Mouse (Mus musculus) hindbrain, embryonic 14.5 days (tissue): ENCODE results near the gene Ccdc28b. TPM values are rescaled to one million over a fixed set of nuclear protein-coding genes. Genes with fewer than 3 reads are reported as not detected.

ENCODE experiments used
- ATAC-seq: fragments of 200-750 bp; cut with Nextera tagmentation; 2 replicates; pipeline ENCODE4 v1.8.0; 2017; ENCODE audit warnings: moderate number of reproducible peaks, mild to moderate bottlenecking, moderate TSS enrichment, moderate library complexity; ENCODE audit not compliant: low FRiP score
- DNase-seq: peaks from one replicate; pipeline ENCODE4 v3.0.0-alpha.2; 2015; ENCODE audit warnings: low spot score
- H3K27ac ChIP-seq: fragments of 300-500 bp; sonication (generic); 2 replicates; pipeline ENCODE4 v1.5.1; 2014; ENCODE audit warnings: mild to moderate bottlenecking, moderate library complexity
- H3K27me3 ChIP-seq: fragments of 300-500 bp; sonication (generic); 2 replicates; pipeline ENCODE4 v1.6.1; 2014; ENCODE audit warnings: mild to moderate bottlenecking, low read length, mixed read lengths; ENCODE audit not compliant: control insufficient read depth, insufficient read depth
- H3K36me3 ChIP-seq: fragments of 300-500 bp; sonication (generic); replicated peaks from 2 replicates; pipeline ENCODE4 v1.6.1; 2014; ENCODE audit not compliant: control insufficient read depth, insufficient read depth
- H3K4me1 ChIP-seq: fragments of 300-500 bp; sonication (generic); replicated peaks from 2 replicates; pipeline ENCODE4 v1.6.1; 2014; ENCODE audit warnings: antibody characterized with exemption, low read length, mixed read lengths; ENCODE audit not compliant: control insufficient read depth, insufficient read depth
- H3K4me2 ChIP-seq: fragments of 300-500 bp; sonication (generic); replicated peaks from 2 replicates; pipeline ENCODE4 v1.6.1; 2014; ENCODE audit warnings: mild to moderate bottlenecking, moderate library complexity
- H3K4me3 ChIP-seq: fragments of 300-500 bp; sonication (generic); replicated peaks from 2 replicates; pipeline ENCODE4 v1.5.1; 2014; ENCODE audit warnings: mild to moderate bottlenecking, low read length
- H3K9ac ChIP-seq: fragments of 300-500 bp; sonication (generic); 2 replicates; pipeline ENCODE4 v1.6.1; 2014
- H3K9me3 ChIP-seq: fragments of 300-500 bp; sonication (generic); 2 replicates; pipeline ENCODE4 v1.6.1; 2016; ENCODE audit warnings: low read length; ENCODE audit not compliant: control insufficient read depth
- WGBS: fragments of 180-500 bp; shearing (Covaris S2); extraction: QIAGEN DNeasy Blood & Tissue Kit; methylation state at CpG from one replicate; pipeline ENCODE4 v1.1.7; 2014; 5-methylcytosine and 5-hydroxymethylcytosine counted together
- polyA plus RNA-seq: library from polyadenylated mRNA; unstranded; fragments of >200 nt; fragmentation: Nextera tagmentation; extraction: Ambion mirVana; gene quantifications from 2 replicates; pipeline ENCODE4 v1.2.1, GENCODE M21; 2014

The Ccdc28b gene
- polyA plus RNA-seq, 1 experiment from 2014 or later: 128 TPM

GRCm38 (mm10) chr4:129600233-129601158, 23.3 kb downstream of the Ccdc28b start, which contains the start of the genes Eif3i and Tmem234:
Gene Eif3i, minus strand, starts transcription at chr4:129600648.
Gene Tmem234, plus strand, starts transcription at chr4:129600668.
- peaks cover 51% of the 10 kb centered on the region for H3K36me3 ChIP-seq

GRCm38 (mm10) chr4:129588865-129589264, 34.9 kb downstream of the Ccdc28b start:
- no peak for ATAC-seq
- no peaks in the 10 kb centered on the region for H3K27me3 ChIP-seq
- peaks cover 37% of the 10 kb centered on the region for H3K36me3 ChIP-seq
- H3K27ac ChIP-seq: no peak overlapping the region
- no peaks in the 10 kb centered on the region for H3K4me1 ChIP-seq
- no peak overlapping the region for H3K4me3 ChIP-seq
- WGBS: 79% methylated on average over 4 of the region's 4 CpGs
- no peak overlapping the region for H3K4me2 ChIP-seq
- DNase-seq: no peak
- H3K9ac ChIP-seq: no peak overlapping the region
- no peaks in the 10 kb centered on the region for H3K9me3 ChIP-seq

More at GRCm38 (mm10) chr4:129600233-129601158, 23.3 kb downstream of the Ccdc28b start, which contains the start of the genes Eif3i and Tmem234:
- no peaks in the 10 kb centered on the region for H3K9me3 ChIP-seq
- H3K9ac ChIP-seq: peak within 1 kb of the TSS; percentile 97
- H3K4me2 ChIP-seq: peak within 1 kb of the TSS; percentile 91
- ATAC-seq: peak; percentile 91
- H3K4me1 ChIP-seq: peaks cover 26% of the 10 kb centered on the region
- H3K4me3 ChIP-seq: peak within 1 kb of the TSS; percentile 100
- H3K27me3 ChIP-seq: no peaks in the 10 kb centered on the region
- peak within 1 kb of the TSS; percentile 82 for H3K27ac ChIP-seq
- DNase-seq: peak; percentile 84
- WGBS: under 1% methylated on average over 72 of the region's 74 CpGs

GRCm38 (mm10) chr4:129586943-129587342, 36.8 kb downstream of the Ccdc28b start:
- H3K4me3 ChIP-seq: no peak overlapping the region
- DNase-seq (no peak), ATAC-seq (no peak)
- no peaks in the 10 kb centered on the region for H3K9me3 ChIP-seq
- no peak overlapping the region for H3K4me2 ChIP-seq
- H3K36me3 ChIP-seq: peaks cover 18% of the 10 kb centered on the region
- 39% methylated on average over 1 of the region's 1 CpGs for WGBS
- H3K4me1 ChIP-seq: no peaks in the 10 kb centered on the region
- no peak overlapping the region for H3K27ac ChIP-seq
- H3K9ac ChIP-seq: no peak overlapping the region
- no peaks in the 10 kb centered on the region for H3K27me3 ChIP-seq

- Histone ChIP-seq H3K27ac (no peak overlapping the region), H3K4me2 (no peak overlapping the region; the same call in 1 of the 2 replicates), H3K9ac (no peak overlapping the region), H3K27me3 (no peaks in the 10 kb centered on the region), H3K4me3 (no peak overlapping the region), H3K9me3 (no peaks in the 10 kb centered on the region), H3K36me3 (peaks cover 6% of the 10 kb centered on the region), H3K4me1 (no peaks in the 10 kb centered on the region)
- 85% methylated on average over 9 of the region's 9 CpGs for WGBS
- no peak for ATAC-seq
- DNase-seq: no peak
Observed at GRCm38 (mm10) chr4:129585773-129586172, 38.0 kb downstream of the Ccdc28b start.

GRCm38 (mm10) chr4:129584884-129585608, 38.7 kb downstream of the Ccdc28b start:
- Histone ChIP-seq H3K27ac (no peak overlapping the region), H3K36me3 (no peaks in the 10 kb centered on the region; the same call in 1 of the 2 replicates), H3K4me1 (no peaks in the 10 kb centered on the region), H3K9ac (peak overlapping the region; percentile 32), H3K4me2 (peak overlapping the region; percentile 48), H3K9me3 (no peaks in the 10 kb centered on the region), H3K4me3 (peak overlapping the region; percentile 21), H3K27me3 (no peaks in the 10 kb centered on the region)
- DNase-seq (peak; percentile 66), ATAC-seq (no peak; the same call in 1 of the 2 replicates)
- whole genome bisulfite sequencing: 2% methylated on average over 36 of the region's 36 CpGs

GRCm38 (mm10) chr4:129584370-129584769, 39.4 kb downstream of the Ccdc28b start:
- no peak overlapping the region for H3K27ac ChIP-seq

GRCm38 (mm10) chr4:129582251-129582650, 41.5 kb downstream of the Ccdc28b start:
- Histone ChIP-seq H3K4me1 (no peaks in the 10 kb centered on the region), H3K4me2 (no peak overlapping the region), H3K36me3 (no peaks in the 10 kb centered on the region), H3K9ac (no peak overlapping the region), H3K4me3 (no peak overlapping the region), H3K27me3 (no peaks in the 10 kb centered on the region), H3K9me3 (no peaks in the 10 kb centered on the region), H3K27ac (no peak overlapping the region)
- WGBS: 96% methylated on average over 1 of the region's 1 CpGs
- DNase-seq (no peak), ATAC-seq (no peak)

More at GRCm38 (mm10) chr4:129584370-129584769, 39.4 kb downstream of the Ccdc28b start:
- Histone ChIP-seq H3K4me2 (peak overlapping the region; percentile 48; the same call in 1 of the 2 replicates), H3K36me3 (no peaks in the 10 kb centered on the region; the same call in 1 of the 2 replicates), H3K4me1 (no peaks in the 10 kb centered on the region), H3K9me3 (no peaks in the 10 kb centered on the region), H3K27me3 (no peaks in the 10 kb centered on the region), H3K9ac (no peak overlapping the region), H3K4me3 (no peak overlapping the region)
- no peak for ATAC-seq
- DNase-seq: no peak
- 92% methylated on average over 1 of the region's 1 CpGs for WGBS

GRCm38 (mm10) chr4:129580347-129580746, 43.4 kb downstream of the Ccdc28b start:
- no peak for ATAC-seq

GRCm38 (mm10) chr4:129578466-129578865, 45.3 kb downstream of the Ccdc28b start, which contains the start of gene Fam167b:
Gene Fam167b, minus strand, starts transcription at chr4:129578549.
- peak within 1 kb of the TSS; percentile 8; the same call in 1 of the 2 replicates for H3K4me2 ChIP-seq
- no peaks in the 10 kb centered on the region for H3K9me3 ChIP-seq
- H3K27me3 ChIP-seq: no peaks in the 10 kb centered on the region
- no peaks in the 10 kb centered on the region for H3K4me1 ChIP-seq
- WGBS: 88% methylated on average over 5 of the region's 5 CpGs
- H3K9ac ChIP-seq: no peak within 1 kb of the TSS
- ATAC-seq: no peak
- DNase-seq: no peak
- no peak within 1 kb of the TSS for H3K27ac ChIP-seq
- H3K4me3 ChIP-seq: no peak within 1 kb of the TSS
- H3K36me3 ChIP-seq: no peaks in the 10 kb centered on the region

More at GRCm38 (mm10) chr4:129580347-129580746, 43.4 kb downstream of the Ccdc28b start:
- WGBS: 76% methylated on average over 7 of the region's 7 CpGs
- Histone ChIP-seq H3K27ac (no peak overlapping the region), H3K9me3 (no peaks in the 10 kb centered on the region), H3K9ac (no peak overlapping the region), H3K27me3 (no peaks in the 10 kb centered on the region), H3K4me1 (no peaks in the 10 kb centered on the region), H3K36me3 (no peaks in the 10 kb centered on the region), H3K4me3 (no peak overlapping the region), H3K4me2 (no peak overlapping the region)
- no peak for DNase-seq
